Mouse (Mus musculus) midbrain, postnatal 0 days (tissue): ENCODE results near the gene Zfhx3. TPM values are rescaled to one million over a fixed set of nuclear protein-coding genes. Genes with fewer than 3 reads are reported as not detected.

ENCODE experiments used
- ATAC-seq: fragments of 200-750 bp; cut with Nextera tagmentation; 2 replicates; pipeline ENCODE4 v1.8.0; 2017; ENCODE audit warnings: moderate number of reproducible peaks, mild to moderate bottlenecking, moderate TSS enrichment, moderate library complexity; ENCODE audit not compliant: low FRiP score
- DNase-seq: peaks from one replicate; pipeline ENCODE4 v3.0.0-alpha.2; 2015; ENCODE audit warnings: low spot score
- H3K27ac ChIP-seq: fragments of 300-500 bp; sonication (generic); 2 replicates; pipeline ENCODE4 v1.5.1; 2014; ENCODE audit warnings: low read depth, mild to moderate bottlenecking, low read length, mixed read lengths
- H3K27me3 ChIP-seq: fragments of 300-500 bp; sonication (generic); 2 replicates; pipeline ENCODE4 v1.6.1; 2014; ENCODE audit warnings: low read length, control low read depth, mixed read lengths; ENCODE audit not compliant: insufficient read depth
- H3K36me3 ChIP-seq: fragments of 300-500 bp; sonication (generic); 2 replicates; pipeline ENCODE4 v1.6.1; 2014; ENCODE audit warnings: low read length, control low read depth, mixed read lengths; ENCODE audit not compliant: insufficient read depth
- H3K4me1 ChIP-seq: fragments of 300-500 bp; sonication (generic); 2 replicates; pipeline ENCODE4 v1.6.1; 2014; ENCODE audit warnings: mild to moderate bottlenecking, control low read depth, antibody characterized with exemption, low read length, mixed read lengths; ENCODE audit not compliant: insufficient read depth
- H3K4me2 ChIP-seq: fragments of 300-500 bp; sonication (generic); 2 replicates; pipeline ENCODE4 v1.6.1; 2014; ENCODE audit warnings: low read depth, mild to moderate bottlenecking, low read length, mixed read lengths; ENCODE audit not compliant: poor library complexity, severe bottlenecking
- H3K4me3 ChIP-seq: fragments of 300-500 bp; sonication (generic); 2 replicates; pipeline ENCODE4 v1.5.1; 2014; ENCODE audit warnings: low read depth, mild to moderate bottlenecking, low read length, moderate library complexity
- H3K9ac ChIP-seq: fragments of 300-500 bp; sonication (generic); replicated peaks from 2 replicates; pipeline ENCODE4 v1.6.1; 2014; ENCODE audit warnings: mild to moderate bottlenecking, low read length, moderate library complexity, mixed read lengths; ENCODE audit not compliant: poor library complexity, severe bottlenecking
- H3K9me3 ChIP-seq: fragments of 300-500 bp; sonication (generic); 2 replicates; pipeline ENCODE4 v1.6.1; 2016; ENCODE audit warnings: low read length, control low read depth
- CTCF ChIP-seq: IDR thresholded peaks from 2 replicates; pipeline ENCODE4 v1.5.1; 2016; ENCODE audit warnings: antibody characterized with exemption, mild to moderate bottlenecking
- WGBS: fragments of 180-500 bp; shearing (Covaris S2); extraction: QIAGEN DNeasy Blood & Tissue Kit; methylation state at CpG from one replicate; pipeline ENCODE4 v1.1.7; 2014; 5-methylcytosine and 5-hydroxymethylcytosine counted together
- polyA plus RNA-seq: library from polyadenylated mRNA; unstranded; fragments of >200 nt; fragmentation: Nextera tagmentation; extraction: Ambion mirVana; gene quantifications from 2 replicates; pipeline ENCODE4 v1.2.1, GENCODE M21; 2015
- total RNA-seq: library from RNA; depleted of rRNA; stranded (reverse); fragments of >200 nt; gene quantifications from 2 replicates; pipeline ENCODE4 v1.2.3, GENCODE M21; 2014

The Zfhx3 gene
- total and polyA plus RNA-seq, 2 experiments from 2014 or later, result 33.1 to 44.5 TPM

DNA sequence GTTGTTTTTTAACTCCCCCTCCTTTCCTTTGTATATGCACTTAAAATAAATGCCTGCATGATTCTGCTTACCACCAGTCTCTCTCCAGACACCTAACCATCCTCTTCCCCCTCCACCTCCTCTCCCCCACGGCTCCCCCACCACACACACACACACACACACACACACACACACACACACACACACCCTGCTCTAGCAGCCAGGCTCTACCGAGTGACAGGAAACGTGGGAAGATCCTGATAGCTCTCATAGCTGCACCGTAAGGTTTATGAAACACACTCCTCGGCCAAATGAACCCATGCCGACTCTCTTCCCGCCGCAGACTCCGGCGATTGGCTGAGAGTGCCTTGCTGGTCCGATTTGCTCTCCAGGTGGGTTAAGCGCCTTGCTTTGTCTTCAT is 339.5 kb downstream of the Zfhx3 start:
- 55% methylated on average over 12 of the region's 12 CpGs for WGBS
- ATAC-seq, result no peak
- no peak overlapping the region for H3K4me2 ChIP-seq

GRCm38 (mm10) chr8:108286117-108286516 is 343.7 kb downstream of the Zfhx3 start:
- Histone ChIP-seq H3K27me3 (no peaks in the 10 kb centered on the region), H3K9me3 (no peaks in the 10 kb centered on the region), H3K27ac (no peak overlapping the region), H3K4me2 (no peak overlapping the region), H3K4me1 (no peaks in the 10 kb centered on the region), H3K4me3 (no peak overlapping the region), H3K9ac (no peak overlapping the region), H3K36me3 (no peaks in the 10 kb centered on the region)
- ATAC-seq (no peak), DNase-seq (no peak)
- no peak for TF ChIP-seq CTCF
- 50% methylated on average over 5 of the region's 5 CpGs for WGBS

More for the DNA sequence above, 339.5 kb downstream of the Zfhx3 start:
- Histone ChIP-seq H3K27ac (peak overlapping the region; percentile 44; the same call in 1 of the 2 replicates), H3K27me3 (no peaks in the 10 kb centered on the region), H3K36me3 (no peaks in the 10 kb centered on the region), H3K4me1 (no peaks in the 10 kb centered on the region), H3K9me3 (no peaks in the 10 kb centered on the region), H3K4me3 (no peak overlapping the region), H3K9ac (no peak overlapping the region)
- no peak for DNase-seq
- no peak for TF ChIP-seq CTCF

DNA sequence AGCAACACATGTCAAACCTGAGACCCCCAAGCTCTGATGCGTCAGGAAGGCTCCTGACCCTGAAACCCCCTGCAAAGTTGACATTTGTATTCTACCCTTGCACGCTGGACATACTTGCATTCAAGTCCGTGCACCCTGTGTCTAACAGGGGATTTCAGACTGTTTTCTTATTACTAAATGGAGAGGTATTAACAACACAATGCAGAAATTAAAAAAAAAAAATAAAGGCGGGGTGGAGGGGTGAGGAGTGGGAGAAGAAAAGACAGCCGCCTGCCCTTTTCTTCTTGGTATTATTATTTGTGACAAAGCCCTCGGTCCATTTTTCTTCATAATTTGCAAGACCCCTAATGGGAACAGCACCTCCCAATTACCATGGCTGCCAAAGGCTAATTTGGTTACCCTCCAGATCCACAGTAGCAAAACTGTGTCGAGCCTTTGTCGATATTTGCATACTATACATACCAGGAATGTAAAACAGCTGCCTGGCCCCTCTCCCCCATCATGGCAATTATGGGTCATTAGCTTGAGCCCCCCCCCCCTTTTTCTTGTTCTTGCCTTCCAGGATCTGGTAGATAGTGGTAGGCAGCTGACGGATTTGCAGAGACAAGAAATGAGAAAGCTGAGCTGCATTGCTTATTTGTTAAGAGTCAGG is 358.6 kb downstream of the Zfhx3 start:
- ATAC-seq (no peak), DNase-seq (no peak)
- Histone ChIP-seq H3K4me1 (no peaks in the 10 kb centered on the region), H3K27me3 (no peaks in the 10 kb centered on the region), H3K27ac (no peak overlapping the region), H3K9me3 (no peaks in the 10 kb centered on the region), H3K4me3 (no peak overlapping the region), H3K36me3 (no peaks in the 10 kb centered on the region), H3K9ac (no peak overlapping the region), H3K4me2 (no peak overlapping the region)
- WGBS, result 30% methylated on average over 9 of the region's 9 CpGs
- TF ChIP-seq CTCF, result no peak

DNA sequence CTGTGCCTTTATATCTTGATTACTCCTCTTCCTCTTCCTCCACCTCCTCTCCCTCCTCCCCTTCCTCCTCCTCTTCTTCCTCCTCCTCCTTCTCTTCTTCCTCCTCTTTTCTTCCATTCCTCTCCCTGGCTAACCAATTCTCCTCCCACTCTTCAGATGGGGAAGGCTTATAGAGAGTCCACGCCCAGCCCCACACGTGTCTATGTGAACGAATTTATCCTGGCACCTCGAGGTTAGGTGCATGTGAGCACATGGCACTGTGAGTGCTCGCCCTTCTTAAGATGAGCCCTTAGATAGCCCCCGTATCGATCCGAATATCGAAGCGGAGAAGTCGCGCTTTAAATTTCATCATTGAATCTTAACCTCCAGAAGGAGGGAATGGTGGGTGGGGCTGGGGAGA is 359.2 kb downstream of the Zfhx3 start:
- TF ChIP-seq CTCF, result no peak
- Histone ChIP-seq H3K4me1 (no peaks in the 10 kb centered on the region), H3K9ac (no peak overlapping the region), H3K27me3 (no peaks in the 10 kb centered on the region), H3K4me3 (no peak overlapping the region), H3K9me3 (no peaks in the 10 kb centered on the region), H3K4me2 (no peak overlapping the region), H3K36me3 (no peaks in the 10 kb centered on the region), H3K27ac (no peak overlapping the region)
- ATAC-seq (no peak), DNase-seq (no peak)
- WGBS, result 61% methylated on average over 12 of the region's 12 CpGs

DNA sequence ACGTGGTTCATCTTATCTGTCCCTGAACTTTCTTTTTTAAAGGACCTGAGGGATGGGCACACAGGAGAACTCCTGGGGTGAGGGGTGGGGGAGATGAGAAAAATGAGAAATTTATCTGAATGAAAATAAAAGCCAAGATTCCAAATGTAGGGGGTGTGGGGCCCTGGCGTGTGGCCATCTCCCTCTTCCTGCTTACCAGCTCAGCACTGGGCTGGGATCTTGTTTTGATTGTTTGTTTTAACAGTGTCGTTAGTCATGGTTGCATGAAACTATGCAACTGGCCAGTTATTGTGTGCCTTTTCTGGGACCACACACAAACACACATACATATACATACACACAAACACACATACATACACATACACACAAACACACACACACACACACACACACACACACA is 362.9 kb downstream of the Zfhx3 start:
- H3K27me3 ChIP-seq, result no peaks in the 10 kb centered on the region
- DNase-seq, result no peak
- WGBS, result 83% methylated on average over 3 of the region's 3 CpGs

GRCm38 (mm10) chr8:108309525-108310246 is 367.2 kb downstream of the Zfhx3 start:
- TF ChIP-seq CTCF, result no peak
- Histone ChIP-seq H3K9me3 (no peaks in the 10 kb centered on the region), H3K27ac (no peak overlapping the region), H3K4me2 (no peak overlapping the region), H3K27me3 (no peaks in the 10 kb centered on the region), H3K9ac (no peak overlapping the region), H3K4me3 (no peak overlapping the region), H3K36me3 (no peaks in the 10 kb centered on the region), H3K4me1 (0 out of 2 replicates have a peak, but pooled peaks cover 3% of the 10 kb centered on the region)
- WGBS, result 92% methylated on average over 14 of the region's 14 CpGs
- no peak for DNase-seq
- ATAC-seq, result no peak

More for the DNA sequence above, 362.9 kb downstream of the Zfhx3 start:
- ATAC-seq, result no peak
- Histone ChIP-seq H3K4me2 (no peak overlapping the region), H3K9ac (no peak overlapping the region), H3K4me3 (no peak overlapping the region), H3K27ac (no peak overlapping the region), H3K4me1 (no peaks in the 10 kb centered on the region), H3K9me3 (no peaks in the 10 kb centered on the region), H3K36me3 (no peaks in the 10 kb centered on the region)
- TF ChIP-seq CTCF, result no peak
